Mouse (Mus musculus) lung, embryonic 14.5 days (tissue): Measurements from ENCODE around the gene Cd207. TPM values are rescaled to one million over a fixed set of nuclear protein-coding genes. Genes with fewer than 3 reads are reported as not detected.

ENCODE experiments used
- ATAC-seq: fragments of 200-750 bp; cut with Nextera tagmentation; 2 replicates; pipeline ENCODE4 v1.8.0; 2017; ENCODE audit warnings: mild to moderate bottlenecking, moderate TSS enrichment, moderate library complexity; ENCODE audit not compliant: insufficient read depth
- DNase-seq: peaks from one replicate; pipeline ENCODE4 v3.0.0-alpha.2; 2015
- H3K27ac ChIP-seq: fragments of 300-500 bp; sonication (generic); 2 replicates; pipeline ENCODE4 v1.5.1; 2014; ENCODE audit warnings: low read depth, mild to moderate bottlenecking, moderate library complexity
- H3K27me3 ChIP-seq: fragments of 300-500 bp; sonication (generic); 2 replicates; pipeline ENCODE4 v1.6.1; 2014; ENCODE audit warnings: low read length, control low read depth; ENCODE audit not compliant: insufficient read depth
- H3K36me3 ChIP-seq: fragments of 300-500 bp; sonication (generic); 2 replicates; pipeline ENCODE4 v1.6.1; 2014; ENCODE audit warnings: control low read depth; ENCODE audit not compliant: insufficient read depth
- H3K4me1 ChIP-seq: fragments of 300-500 bp; sonication (generic); 2 replicates; pipeline ENCODE4 v1.6.1; 2014; ENCODE audit warnings: antibody characterized with exemption, control low read depth; ENCODE audit not compliant: insufficient read depth
- H3K4me2 ChIP-seq: fragments of 300-500 bp; sonication (generic); 2 replicates; pipeline ENCODE4 v1.6.1; 2014; ENCODE audit warnings: mild to moderate bottlenecking
- H3K4me3 ChIP-seq: fragments of 300-500 bp; sonication (generic); 2 replicates; pipeline ENCODE4 v1.5.1; 2014; ENCODE audit warnings: low read depth, low read length
- H3K9ac ChIP-seq: fragments of 300-500 bp; sonication (generic); 2 replicates; pipeline ENCODE4 v1.6.1; 2014
- H3K9me3 ChIP-seq: fragments of 300-500 bp; sonication (generic); 2 replicates; pipeline ENCODE4 v1.6.1; 2016; ENCODE audit warnings: low read depth, low read length, control low read depth
- CTCF ChIP-seq: IDR thresholded peaks from 2 replicates; pipeline ENCODE4 v1.5.1; 2016; ENCODE audit warnings: antibody characterized with exemption, low read depth
- WGBS: fragments of 180-500 bp; shearing (Covaris S2); extraction: QIAGEN DNeasy Blood & Tissue Kit; methylation state at CpG from one replicate; pipeline ENCODE4 v1.1.7; 2014; 5-methylcytosine and 5-hydroxymethylcytosine counted together
- polyA plus RNA-seq: library from polyadenylated mRNA; unstranded; fragments of >200 nt; fragmentation: Nextera tagmentation; extraction: Ambion mirVana; gene quantifications from 2 replicates; pipeline ENCODE4 v1.2.1, GENCODE M21; 2014

The Cd207 gene
- not detected in 2 replicates for polyA plus RNA-seq

- H3K36me3 ChIP-seq: no peaks in the 10 kb centered on the region
- ATAC-seq: no peak
- no peak within 1 kb of the TSS for H3K4me2 ChIP-seq
- 70% methylated on average over 4 of the region's 4 CpGs for WGBS
- H3K4me1 ChIP-seq: no peaks in the 10 kb centered on the region
- no peak within 1 kb of the TSS for H3K4me3 ChIP-seq
- DNase-seq: no peak
- TF ChIP-seq CTCF: no peak
- H3K27ac ChIP-seq: no peak within 1 kb of the TSS
- H3K9me3 ChIP-seq: no peaks in the 10 kb centered on the region
- no peak within 1 kb of the TSS for H3K9ac ChIP-seq
- no peaks in the 10 kb centered on the region for H3K27me3 ChIP-seq
Observed at GRCm38 (mm10) chr6:83677757-83678156, at the start of gene Cd207. TSS of gene Cd207 (minus strand) at chr6:83677857.

- Histone ChIP-seq H3K27ac (no peak overlapping the region), H3K9ac (no peak overlapping the region), H3K27me3 (peaks cover 22% of the 10 kb centered on the region), H3K4me1 (no peaks in the 10 kb centered on the region), H3K36me3 (no peaks in the 10 kb centered on the region), H3K9me3 (no peaks in the 10 kb centered on the region), H3K4me3 (no peak overlapping the region), H3K4me2 (no peak overlapping the region)
- peak; percentile 37; the same call in 1 of the 2 replicates for TF ChIP-seq CTCF
- 30% methylated on average over 4 of the region's 4 CpGs for WGBS
- ATAC-seq (no peak), DNase-seq (peak; percentile 44)
Observed at GRCm38 (mm10) chr6:83727178-83727577, 49.5 kb upstream of the Cd207 start.

- TF ChIP-seq CTCF: no peak
- no peak for DNase-seq
- H3K9me3 ChIP-seq: no peaks in the 10 kb centered on the region
- no peak overlapping the region for H3K4me2 ChIP-seq
- no peak overlapping the region for H3K27ac ChIP-seq
- no peaks in the 10 kb centered on the region for H3K36me3 ChIP-seq
- ATAC-seq: no peak
- WGBS: 18% methylated on average over 6 of the region's 6 CpGs
- H3K4me3 ChIP-seq: no peak overlapping the region
- H3K27me3 ChIP-seq: peaks cover 68% of the 10 kb centered on the region
- no peak overlapping the region for H3K9ac ChIP-seq
- no peaks in the 10 kb centered on the region for H3K4me1 ChIP-seq
Observed at GRCm38 (mm10) chr6:83722526-83722925, 44.9 kb upstream of the Cd207 start.

GRCm38 (mm10) chr6:83717026-83717425 lies 39.4 kb upstream of the Cd207 start:
- ATAC-seq (no peak), DNase-seq (no peak)
- no peaks in the 10 kb centered on the region for H3K4me1 ChIP-seq
- H3K36me3 ChIP-seq: no peaks in the 10 kb centered on the region
- no peak overlapping the region for H3K27ac ChIP-seq
- H3K27me3 ChIP-seq: peaks cover 99% of the 10 kb centered on the region
- no peak for TF ChIP-seq CTCF
- WGBS: 1% methylated on average over 8 of the region's 8 CpGs
- no peak overlapping the region for H3K4me2 ChIP-seq
- no peak overlapping the region for H3K9ac ChIP-seq
- H3K9me3 ChIP-seq: no peaks in the 10 kb centered on the region
- no peak overlapping the region for H3K4me3 ChIP-seq

- no peak overlapping the region for H3K27ac ChIP-seq
- H3K9ac ChIP-seq: no peak overlapping the region
- H3K36me3 ChIP-seq: no peaks in the 10 kb centered on the region
- H3K4me1 ChIP-seq: no peaks in the 10 kb centered on the region
- DNase-seq (no peak), ATAC-seq (no peak)
- H3K4me3 ChIP-seq: no peak overlapping the region
- no peaks in the 10 kb centered on the region for H3K9me3 ChIP-seq
- no peak for TF ChIP-seq CTCF
- no peak overlapping the region for H3K4me2 ChIP-seq
- peaks cover 99% of the 10 kb centered on the region for H3K27me3 ChIP-seq
- WGBS: 1% methylated on average over 30 of the region's 30 CpGs
Observed at GRCm38 (mm10) chr6:83715461-83716196, 38.0 kb upstream of the Cd207 start.

GRCm38 (mm10) chr6:83714221-83715123 lies 36.8 kb upstream of the Cd207 start:
- no peak overlapping the region for H3K9ac ChIP-seq
- DNase-seq: peak; percentile 72
- H3K4me1 ChIP-seq: no peaks in the 10 kb centered on the region
- WGBS: under 1% methylated on average over 34 of the region's 34 CpGs
- peaks cover 99% of the 10 kb centered on the region for H3K27me3 ChIP-seq
- H3K4me2 ChIP-seq: peak overlapping the region; percentile 7; the same call in 1 of the 2 replicates
- no peak overlapping the region for H3K27ac ChIP-seq
- H3K4me3 ChIP-seq: peak overlapping the region; percentile 2; the same call in 1 of the 2 replicates
- no peaks in the 10 kb centered on the region for H3K36me3 ChIP-seq
- ATAC-seq: no peak
- TF ChIP-seq CTCF: no peak
- no peaks in the 10 kb centered on the region for H3K9me3 ChIP-seq
